Mouse (Mus musculus): ENCODE measurements at regions not wholly inside any gene's neighbourhood (a gene's known extent, or its start where the extent isn't known, plus 50 kb on each side); places are given as distances from the start of the nearest gene placed in this dataset.

DNA sequence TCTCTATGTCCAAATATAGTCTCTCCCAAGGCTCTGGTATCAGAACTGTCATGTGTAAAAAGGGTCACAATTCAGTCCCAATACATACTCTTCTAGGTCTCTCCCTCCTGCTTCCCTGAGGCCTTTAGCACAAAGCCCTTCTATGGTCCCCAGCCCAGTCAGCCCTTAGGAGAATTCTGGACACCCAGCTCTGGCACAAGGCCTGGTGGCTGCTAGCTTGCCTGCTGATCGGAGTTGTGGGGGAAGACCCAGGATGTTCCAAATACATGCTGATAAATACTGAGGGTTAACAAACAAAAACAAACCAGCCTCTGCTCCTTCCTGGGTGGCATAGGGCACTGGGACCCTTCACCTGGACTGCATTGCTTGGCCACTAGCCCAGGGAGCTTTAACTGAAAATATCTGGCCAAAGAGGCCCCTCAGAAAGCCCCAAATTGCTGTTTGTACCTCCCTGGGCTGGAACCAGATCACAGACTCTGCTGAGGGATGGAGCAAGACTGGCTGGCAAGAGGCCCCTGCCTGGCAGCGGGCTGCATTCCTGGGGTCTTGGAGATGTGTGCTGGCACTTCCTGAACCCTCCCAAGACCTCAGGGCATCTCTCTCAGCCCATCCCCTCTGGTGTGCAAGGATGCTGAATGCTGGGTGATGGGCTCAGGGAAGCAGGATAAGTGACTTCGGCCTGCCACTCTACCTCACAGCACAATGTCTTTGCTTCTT is 114.3 kb downstream of the 1810010D01Rik start:
- TF ChIP-seq ZNF384 (IDR thresholded peaks at IDR 0.05; ENCODE audit: low read depth, low read length): no peak
- no peak for TF ChIP-seq ZC3H11A (IDR thresholded peaks at IDR 0.05; ENCODE audit: borderline replicate concordance, low read depth, low read length)
- no peak for TF ChIP-seq MAFK (IDR thresholded peaks at IDR 0.05; ENCODE audit: insufficient read depth, low read depth, low read length)
- no peak for TF ChIP-seq CHD2 (IDR thresholded peaks at IDR 0.05; ENCODE audit: low read depth, low read length)
